Mouse (Mus musculus) heart, postnatal 4 days (tissue): Measurements from ENCODE around the gene Heatr6. TPM values are rescaled to one million over a fixed set of nuclear protein-coding genes. Genes with fewer than 3 reads are reported as not detected.

Experiments
- DNase-seq: peaks from one replicate; pipeline ENCODE4 v3.0.0; 2021
- total RNA-seq, 2 experiments: library from RNA; stranded (reverse); gene quantifications; 2 replicates each; pipeline ENCODE4 v1.2.3; 2021

Heatr6 gene
- total RNA-seq, 2 experiments from 2014 or later, result 8.3 to 8.7 TPM

DNA sequence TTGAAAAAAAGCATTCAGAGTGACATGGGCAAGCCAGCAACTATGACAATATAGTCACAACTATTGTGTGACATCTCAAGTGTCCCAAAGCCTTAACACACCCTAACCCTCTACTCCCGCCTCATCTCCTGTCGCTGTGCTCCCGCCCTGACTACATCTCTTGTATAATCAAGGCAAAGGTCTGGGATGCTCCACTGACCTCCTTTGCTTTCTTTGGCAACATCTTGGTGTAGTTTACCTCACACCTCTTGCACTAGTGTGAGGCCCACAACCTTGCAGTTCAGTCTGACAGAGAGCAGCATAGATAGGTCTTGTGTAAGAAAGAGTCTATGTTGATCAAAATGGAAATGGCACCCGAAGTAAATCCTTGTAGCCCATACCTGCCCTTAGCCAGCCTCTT lies 49.1 kb downstream of the Heatr6 start:
- DNase-seq, result no peak

DNA sequence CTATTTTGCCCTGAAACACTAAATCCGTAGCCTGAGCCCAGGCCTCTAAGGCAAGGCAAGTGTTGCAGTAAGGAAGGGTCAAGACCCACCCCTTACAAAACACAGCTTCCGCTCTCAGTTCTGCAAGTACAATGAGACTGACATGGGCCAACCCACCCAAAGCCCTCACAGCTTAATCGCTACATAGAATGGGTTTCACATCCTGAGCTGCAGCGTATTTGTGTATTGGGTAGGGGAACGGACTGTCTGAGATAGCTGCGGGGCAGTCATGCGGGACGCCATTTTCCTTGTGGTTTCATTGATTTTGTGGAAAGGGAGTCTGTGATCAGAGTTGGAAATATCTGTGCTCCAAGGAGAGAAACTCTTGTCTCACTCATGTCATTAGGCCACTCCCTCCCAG lies 56.9 kb downstream of the Heatr6 start:
- DNase-seq, result no peak

DNA sequence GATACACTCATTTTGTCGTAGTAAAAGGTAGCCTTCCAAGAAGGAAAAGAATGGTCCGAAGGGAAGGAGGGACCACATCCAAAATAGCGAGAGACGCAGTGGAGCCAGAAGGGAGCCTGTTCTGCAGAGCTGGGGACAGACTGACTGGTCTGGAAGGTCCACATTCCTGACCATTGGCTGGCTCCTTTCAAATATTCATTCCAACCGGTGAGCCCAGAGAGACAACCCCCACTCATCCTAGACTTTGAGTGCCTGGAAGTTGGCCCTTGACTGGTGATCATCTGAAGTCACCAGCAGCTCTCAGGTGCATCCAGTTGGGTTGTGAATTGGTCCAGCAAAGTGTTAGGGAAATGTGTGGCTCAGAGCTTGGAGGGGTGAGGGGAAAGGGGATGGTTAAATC lies 61.7 kb downstream of the Heatr6 start:
- DNase-seq, result no peak

DNA sequence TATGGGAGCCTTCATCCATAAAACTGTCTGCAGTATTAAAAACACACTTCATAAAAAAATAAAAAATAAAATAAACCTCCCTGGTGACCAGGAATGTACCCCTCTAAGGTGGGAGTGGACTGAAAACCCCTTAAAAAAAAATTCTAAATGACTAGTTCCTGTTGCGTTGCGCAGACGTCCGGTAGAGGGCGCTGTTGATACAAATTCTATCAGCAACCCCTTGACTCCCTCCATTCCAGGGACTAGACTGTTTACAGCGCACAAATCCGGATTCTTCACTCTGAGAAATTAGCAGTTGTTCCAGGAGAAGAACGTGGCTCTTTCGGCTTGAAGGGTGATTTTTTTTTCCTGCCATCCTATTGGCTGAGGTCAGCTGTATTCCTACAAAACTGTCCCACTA lies 62.1 kb downstream of the Heatr6 start:
- DNase-seq, result peak; percentile 64

DNA sequence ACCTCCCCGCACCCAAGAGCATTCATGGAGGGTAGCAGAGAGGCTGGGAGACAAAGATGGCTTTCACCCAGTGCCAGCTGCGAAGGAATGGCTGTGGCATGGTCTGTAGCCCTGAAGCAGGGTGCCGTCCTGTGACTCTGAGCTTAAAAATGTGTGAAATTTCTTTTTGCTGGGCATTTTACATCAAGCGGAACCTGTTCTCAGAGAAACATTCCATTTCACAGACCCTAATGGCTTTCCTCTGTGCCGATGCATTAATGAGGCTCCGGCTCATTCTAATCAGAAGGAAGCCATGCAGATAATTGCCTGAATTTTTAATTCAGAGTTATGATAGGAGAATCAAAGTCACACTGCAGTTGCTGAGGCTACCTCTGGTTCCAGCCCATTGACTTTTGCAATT lies 63.6 kb downstream of the Heatr6 start:
- no peak for DNase-seq

DNA sequence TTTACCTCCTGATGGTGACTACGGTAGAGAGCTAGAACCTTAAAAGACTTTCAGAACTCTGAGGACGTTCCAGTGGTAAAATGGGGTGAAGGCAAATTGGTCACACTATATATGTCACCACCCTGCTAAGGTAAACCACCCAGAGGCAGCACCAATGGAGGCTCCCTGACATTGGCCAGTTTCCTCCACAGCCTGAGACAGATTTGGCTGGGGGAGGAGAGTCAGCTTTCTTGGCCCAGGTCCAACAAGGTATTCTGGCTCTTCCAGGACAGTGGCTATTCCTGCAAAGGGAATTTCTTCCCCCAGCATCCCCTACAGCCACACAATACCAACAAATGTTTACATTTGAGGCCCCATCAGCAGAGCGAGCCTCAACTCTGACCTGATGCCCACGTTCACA lies 64.5 kb downstream of the Heatr6 start:
- DNase-seq, result no peak

DNA sequence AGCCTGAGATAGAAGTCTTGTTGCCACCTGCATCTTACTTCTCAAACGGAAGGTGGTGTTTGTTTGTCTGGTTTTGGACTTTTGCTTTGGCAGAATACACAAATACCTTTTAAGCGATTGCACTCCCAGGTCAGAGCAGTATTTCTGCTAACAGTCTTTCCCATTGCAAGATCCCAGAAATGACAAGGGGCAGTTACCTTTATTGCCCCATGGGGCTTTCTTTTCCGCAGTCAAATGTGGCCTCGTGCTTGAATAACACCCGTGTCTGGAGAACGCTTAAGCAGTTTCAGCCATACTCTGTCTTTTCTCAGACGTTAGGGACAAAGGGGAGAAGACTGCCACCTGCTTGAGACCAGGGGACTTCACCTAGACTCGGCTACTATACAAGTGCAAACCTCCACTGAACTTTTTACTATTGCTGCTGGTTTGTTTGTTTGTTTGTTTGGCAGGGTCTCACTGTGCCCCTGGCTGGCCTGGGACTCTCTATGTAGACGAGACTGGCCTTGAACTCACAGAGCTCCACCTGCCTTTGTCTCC lies 65.2 kb downstream of the Heatr6 start:
- no peak for DNase-seq

DNA sequence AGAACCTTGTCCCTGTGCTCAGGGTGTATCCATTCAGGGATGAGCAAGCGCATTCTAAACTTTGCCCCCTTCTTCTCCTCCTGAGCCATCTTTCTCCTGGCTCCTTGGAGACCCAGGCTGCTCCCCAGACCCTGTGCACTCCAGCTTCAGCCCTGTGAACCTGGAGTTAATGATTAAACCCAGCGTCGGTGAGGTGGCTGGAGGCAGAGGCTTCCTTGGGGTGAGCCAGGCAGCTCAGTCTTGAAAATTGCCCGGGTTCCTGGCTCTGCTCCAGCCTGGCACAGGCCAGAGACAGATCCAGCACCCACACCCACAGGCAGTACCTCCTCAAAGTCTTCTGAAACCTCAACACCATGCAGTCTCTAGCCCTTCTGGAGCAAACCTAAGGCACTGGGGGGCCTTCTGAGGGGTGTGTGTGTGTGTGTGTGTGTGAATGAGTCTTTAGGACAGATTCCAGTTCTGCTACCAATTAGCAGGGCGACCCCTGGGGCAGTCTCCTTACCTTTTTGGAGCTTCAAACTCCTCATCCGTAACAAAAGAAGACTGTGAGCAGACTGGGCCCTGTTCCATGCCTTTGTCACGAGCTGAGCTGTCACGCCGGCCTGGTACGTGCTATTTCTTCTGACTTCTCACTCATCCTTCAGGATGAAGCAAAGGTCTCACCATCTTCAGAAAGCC lies 66.4 kb downstream of the Heatr6 start:
- no peak for DNase-seq

DNA sequence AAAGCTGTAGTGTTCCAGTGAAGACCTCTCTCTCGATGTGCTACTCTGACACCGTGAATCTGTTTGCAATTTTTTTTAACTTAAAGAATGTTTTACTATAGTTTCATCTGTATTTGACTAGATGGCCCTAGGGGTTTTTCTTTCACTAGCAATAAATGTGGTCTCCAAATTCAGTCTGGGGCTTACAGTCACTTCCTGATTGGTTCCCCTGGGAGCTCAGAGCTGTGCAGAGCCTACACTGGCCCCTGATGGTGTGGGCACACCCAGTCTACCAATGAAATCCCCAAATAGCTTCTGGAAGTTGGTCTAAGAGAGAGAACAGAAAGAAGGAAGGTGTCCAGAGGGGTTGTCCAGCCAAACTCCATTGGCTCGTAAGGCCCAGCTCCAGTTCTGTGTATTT lies 72.6 kb downstream of the Heatr6 start:
- DNase-seq, result no peak

DNA sequence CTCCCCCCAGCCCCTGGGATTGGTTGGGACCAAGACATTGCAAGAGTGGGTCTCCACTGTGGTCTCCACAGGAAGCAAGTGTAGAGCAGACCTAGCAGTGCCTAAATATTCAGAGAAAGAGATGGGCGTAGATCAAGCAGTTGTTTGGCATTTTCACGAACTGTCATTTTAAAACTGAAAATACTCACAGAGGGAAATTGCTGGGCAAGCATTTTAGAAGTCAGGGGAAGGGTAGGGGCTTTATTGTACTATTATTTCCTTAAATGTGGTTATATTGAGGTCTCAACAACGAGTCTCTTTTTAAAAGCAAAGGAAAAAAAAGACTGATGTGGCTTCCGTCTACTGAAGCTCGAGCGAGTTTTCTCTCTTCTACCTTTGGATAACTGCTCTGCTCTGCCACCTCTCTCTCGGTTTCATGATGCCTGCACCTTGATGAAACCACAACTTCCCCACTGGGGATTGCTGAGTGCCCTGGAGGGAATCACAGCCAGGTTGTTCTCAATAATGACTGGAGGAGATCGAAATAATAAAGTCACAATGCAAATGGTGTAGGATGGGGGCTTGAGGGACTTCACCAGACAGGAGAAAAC lies 75.2 kb downstream of the Heatr6 start:
- no peak for DNase-seq

DNA sequence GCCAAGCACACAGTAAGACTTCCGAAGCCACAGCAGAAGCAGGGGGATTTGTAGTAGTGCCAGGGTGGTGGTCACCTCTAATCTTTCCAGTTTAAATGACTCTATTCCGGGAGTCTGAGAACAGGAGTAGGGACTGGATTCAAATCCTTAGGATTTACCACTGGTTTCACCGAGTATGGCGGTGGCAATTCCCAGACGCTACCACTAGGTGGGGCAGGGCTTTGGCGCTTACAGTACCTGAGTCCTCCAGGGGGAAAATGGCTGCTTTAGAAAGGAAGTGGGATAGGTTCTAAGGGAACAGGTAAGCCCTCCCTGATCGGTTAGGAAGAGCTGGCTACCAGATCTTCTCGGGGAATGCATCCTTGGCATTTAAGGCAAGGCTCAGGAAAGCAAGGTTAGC lies 78.9 kb downstream of the Heatr6 start:
- DNase-seq, result peak; percentile 37

Other genes starting within 250 kb of the Heatr6 start
- not detected for gene Heatr9, start 231.5 kb upstream of the Heatr6 start, total RNA-seq
- gene Ccl5, start 223.2 kb upstream of the Heatr6 start, total RNA-seq, result not detected
- gene Ccl9, start 175.1 kb upstream of the Heatr6 start, total RNA-seq, result 1 to 10 TPM; 1.1 to 1.5 TPM
- 1 to 10 TPM; 1.7 to 2.1 TPM for gene Ccl6, start 160.6 kb upstream of the Heatr6 start, total RNA-seq
- not detected for gene Rpl9-ps1, start 108.1 kb upstream of the Heatr6 start, total RNA-seq
- gene Ccl3, start 104.3 kb upstream of the Heatr6 start, total RNA-seq, result under 1 TPM in 1 of 2 experiments, not detected in 1; 0.38 TPM
- not detected for gene Ccl4, start 91.1 kb upstream of the Heatr6 start, total RNA-seq
- not detected for gene Wfdc17, start 49.7 kb upstream of the Heatr6 start, total RNA-seq
- under 1 TPM; 0.77 to 0.98 TPM for gene Wfdc18, start 44.7 kb upstream of the Heatr6 start, total RNA-seq
- gene Wfdc21, start 6.8 kb upstream of the Heatr6 start, total RNA-seq, result not detected
- gene Hnf1b, start 96.4 kb downstream of the Heatr6 start, total RNA-seq, result not detected
- 10 to 100 TPM; 13.4 to 14.0 TPM for gene Ddx52, start 188.4 kb downstream of the Heatr6 start, total RNA-seq
- gene Synrg, start 210.7 kb downstream of the Heatr6 start, total RNA-seq, result 10 to 100 TPM; 21.5 to 22.3 TPM